Mouse (Mus musculus): Measurements from ENCODE around the gene Adck2. TPM values are rescaled to one million over a fixed set of nuclear protein-coding genes. Genes with fewer than 3 reads are reported as not detected.

Gene Adck2
- polyA plus RNA-seq, 1 experiment from 2014 or later: 30.5 TPM

GRCm38 (mm10) chr6:39555648-39555945, 18.1 kb upstream of the Adck2 start:
- Histone ChIP-seq H3K4me2 (ENCODE audit: low read depth, low read length) (no peak overlapping the region), H3K4me1 (ENCODE audit: control insufficient read depth, insufficient read depth, low read length) (peaks cover 31% of the 10 kb centered on the region), H3K9ac (ENCODE audit: low read depth, low read length) (no peak overlapping the region), H3K4me3 (ENCODE audit: low read length) (no peak overlapping the region), H3K27me3 (replicated peaks; ENCODE audit: control insufficient read depth, insufficient read depth, low read length) (no peaks in the 10 kb centered on the region), H3K9me3 (ENCODE audit: control insufficient read depth, low read length) (no peaks in the 10 kb centered on the region), H3K36me3 (ENCODE audit: control insufficient read depth, insufficient read depth, low read length) (no peaks in the 10 kb centered on the region), H3K27ac (ENCODE audit: low read length) (no peak overlapping the region)
- 68% methylated on average over 2 of the region's 2 CpGs for WGBS
- ATAC-seq: no peak

- Histone ChIP-seq H3K9ac (ENCODE audit: low read depth, low read length) (peak overlapping the region; percentile 89), H3K4me3 (ENCODE audit: low read length) (peak overlapping the region; percentile 79), H3K36me3 (ENCODE audit: control insufficient read depth, insufficient read depth, low read length) (no peaks in the 10 kb centered on the region), H3K4me2 (ENCODE audit: low read depth, low read length) (peak overlapping the region; percentile 84), H3K27ac (ENCODE audit: low read length) (peak overlapping the region; percentile 86), H3K27me3 (replicated peaks; ENCODE audit: control insufficient read depth, insufficient read depth, low read length) (no peaks in the 10 kb centered on the region), H3K4me1 (ENCODE audit: control insufficient read depth, insufficient read depth, low read length) (peaks cover 31% of the 10 kb centered on the region), H3K9me3 (ENCODE audit: control insufficient read depth, low read length) (no peaks in the 10 kb centered on the region)
- WGBS: under 1% methylated on average over 54 of the region's 54 CpGs
- ATAC-seq: peak; percentile 70
These were observed 16.6 kb upstream of the Adck2 start for GRCm38 (mm10) chr6:39556900-39557659.

- Histone ChIP-seq H3K9ac (ENCODE audit: low read depth, low read length) (peak within 1 kb of the TSS; percentile 89), H3K9me3 (ENCODE audit: control insufficient read depth, low read length) (no peaks in the 10 kb centered on the region), H3K4me1 (ENCODE audit: control insufficient read depth, insufficient read depth, low read length) (peaks cover 30% of the 10 kb centered on the region), H3K27ac (ENCODE audit: low read length) (peak within 1 kb of the TSS; percentile 86), H3K4me3 (ENCODE audit: low read length) (peak within 1 kb of the TSS; percentile 79), H3K36me3 (ENCODE audit: control insufficient read depth, insufficient read depth, low read length) (no peaks in the 10 kb centered on the region), H3K4me2 (ENCODE audit: low read depth, low read length) (peak within 1 kb of the TSS; percentile 84), H3K27me3 (replicated peaks; ENCODE audit: control insufficient read depth, insufficient read depth, low read length) (no peaks in the 10 kb centered on the region)
- under 1% methylated on average over 50 of the region's 50 CpGs for WGBS
- ATAC-seq: peak; percentile 91
These were observed 15.9 kb upstream of the Adck2 start, which contains the start of gene Dennd2a for GRCm38 (mm10) chr6:39557723-39558261. Dennd2a (minus strand) TSS chr6:39557867.

GRCm38 (mm10) chr6:39559276-39559939, 14.3 kb upstream of the Adck2 start:
- H3K4me2 ChIP-seq (ENCODE audit: low read depth, low read length): no peak overlapping the region
- H3K4me3 ChIP-seq (ENCODE audit: low read length): no peak overlapping the region
- no peaks in the 10 kb centered on the region for H3K36me3 ChIP-seq (ENCODE audit: control insufficient read depth, insufficient read depth, low read length)
- no peaks in the 10 kb centered on the region for H3K9me3 ChIP-seq (ENCODE audit: control insufficient read depth, low read length)
- H3K27me3 ChIP-seq (replicated peaks; ENCODE audit: control insufficient read depth, insufficient read depth, low read length): no peaks in the 10 kb centered on the region
- peaks cover 30% of the 10 kb centered on the region for H3K4me1 ChIP-seq (ENCODE audit: control insufficient read depth, insufficient read depth, low read length)
- WGBS: 51% methylated on average over 6 of the region's 6 CpGs
- ATAC-seq: no peak
- H3K9ac ChIP-seq (ENCODE audit: low read depth, low read length): no peak overlapping the region
- H3K27ac ChIP-seq (ENCODE audit: low read length): no peak overlapping the region

- Histone ChIP-seq H3K9me3 (ENCODE audit: control insufficient read depth, low read length) (no peaks in the 10 kb centered on the region), H3K27me3 (replicated peaks; ENCODE audit: control insufficient read depth, insufficient read depth, low read length) (no peaks in the 10 kb centered on the region), H3K27ac (ENCODE audit: low read length) (no peak overlapping the region), H3K4me2 (ENCODE audit: low read depth, low read length) (peak overlapping the region; percentile 47), H3K4me1 (ENCODE audit: control insufficient read depth, insufficient read depth, low read length) (peaks cover 21% of the 10 kb centered on the region), H3K36me3 (ENCODE audit: control insufficient read depth, insufficient read depth, low read length) (no peaks in the 10 kb centered on the region), H3K9ac (ENCODE audit: low read depth, low read length) (no peak overlapping the region), H3K4me3 (ENCODE audit: low read length) (peak overlapping the region; percentile 24; the same call in 1 of the 2 replicates)
- WGBS: 20% methylated on average over 23 of the region's 23 CpGs
- peak; percentile 66 for ATAC-seq
These were observed 11.3 kb upstream of the Adck2 start for GRCm38 (mm10) chr6:39562166-39563015.

- H3K27ac ChIP-seq (ENCODE audit: low read length): no peak overlapping the region
- ATAC-seq: no peak
- H3K36me3 ChIP-seq (ENCODE audit: control insufficient read depth, insufficient read depth, low read length): no peaks in the 10 kb centered on the region
- WGBS: 12% methylated on average over 5 of the region's 5 CpGs
- no peaks in the 10 kb centered on the region for H3K4me1 ChIP-seq (ENCODE audit: control insufficient read depth, insufficient read depth, low read length)
- no peak overlapping the region for H3K4me3 ChIP-seq (ENCODE audit: low read length)
- H3K9ac ChIP-seq (ENCODE audit: low read depth, low read length): no peak overlapping the region
- no peaks in the 10 kb centered on the region for H3K27me3 ChIP-seq (replicated peaks; ENCODE audit: control insufficient read depth, insufficient read depth, low read length)
- no peaks in the 10 kb centered on the region for H3K9me3 ChIP-seq (ENCODE audit: control insufficient read depth, low read length)
- no peak overlapping the region for H3K4me2 ChIP-seq (ENCODE audit: low read depth, low read length)
These were observed 6.1 kb upstream of the Adck2 start for GRCm38 (mm10) chr6:39567528-39567927.

- H3K27ac ChIP-seq (ENCODE audit: low read length): no peak overlapping the region
- H3K4me2 ChIP-seq (ENCODE audit: low read depth, low read length): no peak overlapping the region
- ATAC-seq: no peak
- H3K36me3 ChIP-seq (ENCODE audit: control insufficient read depth, insufficient read depth, low read length): no peaks in the 10 kb centered on the region
- H3K4me1 ChIP-seq (ENCODE audit: control insufficient read depth, insufficient read depth, low read length): peaks cover 8% of the 10 kb centered on the region
- no peaks in the 10 kb centered on the region for H3K27me3 ChIP-seq (replicated peaks; ENCODE audit: control insufficient read depth, insufficient read depth, low read length)
- no peak overlapping the region for H3K9ac ChIP-seq (ENCODE audit: low read depth, low read length)
- H3K9me3 ChIP-seq (ENCODE audit: control insufficient read depth, low read length): no peaks in the 10 kb centered on the region
- H3K4me3 ChIP-seq (ENCODE audit: low read length): no peak overlapping the region
- WGBS: 60% methylated on average over 3 of the region's 3 CpGs
These were observed 3.2 kb upstream of the Adck2 start for GRCm38 (mm10) chr6:39570426-39570825.

- peak; percentile 47 for ATAC-seq
These were observed 839 bp downstream of the Adck2 start for GRCm38 (mm10) chr6:39574555-39574869.

GRCm38 (mm10) chr6:39574951-39575350, 1.3 kb downstream of the Adck2 start:
- peak overlapping the region; percentile 86 for H3K4me3 ChIP-seq (ENCODE audit: low read length)
- H3K4me1 ChIP-seq (ENCODE audit: control insufficient read depth, insufficient read depth, low read length): peaks cover 8% of the 10 kb centered on the region
- no peaks in the 10 kb centered on the region for H3K36me3 ChIP-seq (ENCODE audit: control insufficient read depth, insufficient read depth, low read length)
- no peaks in the 10 kb centered on the region for H3K9me3 ChIP-seq (ENCODE audit: control insufficient read depth, low read length)
- ATAC-seq: no peak
- H3K9ac ChIP-seq (ENCODE audit: low read depth, low read length): peak overlapping the region; percentile 90
- peak overlapping the region; percentile 89 for H3K4me2 ChIP-seq (ENCODE audit: low read depth, low read length)
- no peaks in the 10 kb centered on the region for H3K27me3 ChIP-seq (replicated peaks; ENCODE audit: control insufficient read depth, insufficient read depth, low read length)
- no peak overlapping the region for H3K27ac ChIP-seq (ENCODE audit: low read length)
- WGBS: 69% methylated on average over 7 of the region's 7 CpGs

More at GRCm38 (mm10) chr6:39574555-39574869, 839 bp downstream of the Adck2 start:
- H3K27ac ChIP-seq (ENCODE audit: low read length): 0 out of 2 replicates have a peak overlapping the region, but pooled peaks have one; percentile 94
- no peaks in the 10 kb centered on the region for H3K36me3 ChIP-seq (ENCODE audit: control insufficient read depth, insufficient read depth, low read length)
- peak overlapping the region; percentile 89 for H3K4me2 ChIP-seq (ENCODE audit: low read depth, low read length)
- no peaks in the 10 kb centered on the region for H3K9me3 ChIP-seq (ENCODE audit: control insufficient read depth, low read length)
- no peaks in the 10 kb centered on the region for H3K27me3 ChIP-seq (replicated peaks; ENCODE audit: control insufficient read depth, insufficient read depth, low read length)
- H3K4me3 ChIP-seq (ENCODE audit: low read length): peak overlapping the region; percentile 86
- WGBS: 22% methylated on average over 10 of the region's 10 CpGs
- peak overlapping the region; percentile 90 for H3K9ac ChIP-seq (ENCODE audit: low read depth, low read length)
- peaks cover 8% of the 10 kb centered on the region for H3K4me1 ChIP-seq (ENCODE audit: control insufficient read depth, insufficient read depth, low read length)
